Mouse (Mus musculus): ENCODE measurements around the gene Hmgb2.
"Not testable (repeated sequence)": the region's sequence is repeated elsewhere in the genome, so short reads cannot be mapped to it uniquely, and the experiment has no call there.

The Hmgb2 gene

DNA sequence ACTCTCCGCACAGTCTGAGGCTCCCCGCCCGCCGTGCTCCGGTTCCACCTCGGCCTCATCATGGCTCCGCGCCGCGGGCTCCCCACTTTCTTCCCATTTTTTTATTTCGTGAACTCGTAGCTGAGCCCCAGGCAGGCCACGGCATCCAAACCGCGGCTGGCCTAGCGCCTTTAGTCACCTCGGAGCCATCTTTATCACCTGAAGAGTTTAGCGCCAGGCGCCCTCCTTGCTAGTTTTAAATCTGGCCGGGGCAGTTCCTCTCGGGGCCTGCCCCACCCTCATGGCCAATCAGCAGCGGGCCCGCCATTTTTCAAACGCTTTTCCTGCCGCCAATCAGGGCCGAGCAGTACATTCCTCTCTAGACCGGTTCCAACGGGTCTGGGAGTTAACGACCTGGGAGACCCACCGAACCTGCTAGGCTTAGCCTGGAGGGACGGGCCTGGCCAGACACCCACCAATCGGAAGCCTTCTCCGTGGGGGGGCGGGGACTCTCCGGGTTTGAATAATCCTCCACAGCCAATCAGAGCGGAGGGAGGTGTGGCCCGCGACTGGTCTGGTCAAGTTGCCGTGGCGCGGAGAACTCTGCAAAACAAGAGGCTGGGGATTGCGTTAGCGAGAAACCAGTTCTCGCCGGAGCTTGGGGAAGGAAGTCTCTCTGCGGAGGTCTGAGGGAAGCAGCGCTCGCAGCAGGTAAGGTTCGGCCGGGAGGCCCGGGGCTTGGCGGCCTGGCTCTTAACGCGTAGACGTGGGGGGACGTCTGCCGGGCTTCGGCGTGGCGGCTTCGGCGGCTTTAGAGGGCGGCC lies at the start of gene Hmgb2:
Gene Hmgb2 (plus strand): TSS at position 592 of the 803 bp plus-strand sequence.
- peak; percentile 100 for DNase-seq (ENCODE audit: low spot score)

DNA sequence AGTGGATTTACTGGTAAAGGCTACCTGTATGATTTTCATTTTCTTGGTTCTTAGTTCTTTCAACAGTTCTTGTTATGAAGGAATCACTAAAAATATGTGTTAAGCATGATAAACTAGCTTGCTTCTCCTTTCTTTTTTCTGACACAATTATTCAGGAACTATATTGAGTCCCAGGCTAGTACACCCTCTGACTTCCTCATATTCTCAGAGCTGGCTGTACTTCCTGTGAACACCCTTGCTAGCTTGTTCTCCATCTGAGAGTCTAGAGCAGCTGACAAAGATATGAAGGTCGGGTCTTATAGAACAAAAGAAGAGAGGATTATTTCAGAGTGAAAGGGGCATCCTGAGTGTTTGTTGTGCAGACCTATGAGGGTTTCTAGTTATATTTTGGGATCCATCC lies 48.9 kb upstream of the Hmgb2 start:
- DNase-seq (ENCODE audit: low spot score), result no peak

DNA sequence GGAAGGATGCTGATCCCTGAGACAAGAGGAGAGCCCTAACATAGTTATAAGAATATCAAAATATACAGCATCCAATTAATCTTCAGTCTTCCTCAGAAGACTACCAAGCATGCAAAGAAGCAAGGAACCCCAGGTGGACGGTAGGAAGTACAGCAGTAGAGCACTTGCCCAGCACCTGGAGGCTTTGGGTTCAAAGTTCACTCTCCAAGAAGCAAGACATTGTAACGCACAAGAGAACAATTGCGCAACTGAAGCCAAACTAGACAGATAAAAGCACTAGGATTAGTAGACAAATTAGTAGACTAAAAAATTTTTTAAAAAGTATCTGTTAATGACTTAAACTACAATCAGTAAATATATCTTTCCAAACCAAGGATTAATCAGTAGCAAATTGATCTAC lies 48.0 kb upstream of the Hmgb2 start:
- DNase-seq (ENCODE audit: low spot score), result no peak

DNA sequence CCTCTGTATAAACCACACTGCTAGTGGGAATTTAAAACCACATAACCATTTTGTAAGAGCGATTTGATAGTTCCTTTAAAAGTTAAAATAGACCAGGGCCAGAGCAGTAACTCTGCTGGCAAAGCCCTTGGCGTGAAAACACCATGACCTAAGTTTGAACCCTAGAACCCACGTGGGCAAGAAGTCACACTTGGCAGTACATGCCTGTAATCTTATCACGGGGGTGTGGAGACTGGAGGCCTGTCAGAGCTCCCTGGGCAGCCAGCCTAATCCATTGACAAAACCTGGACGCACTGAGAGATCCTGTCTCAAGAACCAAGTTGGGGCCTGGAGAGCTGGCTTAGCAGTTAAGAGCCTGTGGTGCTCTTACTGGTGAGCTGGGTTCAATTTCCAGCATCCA lies 43.1 kb upstream of the Hmgb2 start:
- DNase-seq (ENCODE audit: low spot score), result peak; percentile 74

DNA sequence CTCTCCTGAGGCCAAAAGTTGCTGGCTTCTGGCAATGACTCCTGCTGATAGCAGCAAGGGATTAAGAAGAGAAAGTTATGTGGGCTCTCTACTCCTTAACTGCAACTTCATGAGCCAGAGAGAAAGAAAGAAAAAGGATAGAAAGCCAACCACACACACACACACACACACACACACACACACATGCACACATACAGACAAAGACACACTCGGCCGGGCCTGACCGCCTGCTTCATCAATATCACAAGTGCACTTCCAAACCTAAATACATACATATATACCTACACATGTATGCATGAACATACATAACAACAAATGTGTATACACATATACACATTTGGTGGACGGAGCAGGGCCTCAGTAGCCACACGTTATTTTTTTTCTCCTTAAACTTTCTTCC lies 40.8 kb upstream of the Hmgb2 start:
- no peak for DNase-seq (ENCODE audit: low spot score)

DNA sequence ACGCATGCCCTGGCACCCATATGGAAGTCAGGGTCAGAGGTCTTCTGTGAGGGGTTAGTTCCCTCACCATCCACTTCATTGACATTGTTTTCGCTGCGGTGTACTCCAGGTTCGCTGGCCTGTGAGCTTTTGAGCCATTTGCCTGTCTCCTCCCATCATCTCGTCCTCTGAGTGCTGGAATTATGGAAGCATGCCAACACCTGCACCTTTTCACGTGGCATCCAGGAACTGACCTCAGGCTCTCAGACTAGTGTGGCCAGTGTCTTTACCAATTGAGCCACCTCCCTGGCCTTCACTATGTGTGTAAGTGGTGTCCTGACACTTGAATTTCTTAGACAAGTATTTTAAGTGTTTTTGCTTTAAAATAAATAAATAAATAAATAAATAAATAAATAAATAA lies 38.0 kb upstream of the Hmgb2 start:
- DNase-seq (ENCODE audit: low spot score), result no peak

DNA sequence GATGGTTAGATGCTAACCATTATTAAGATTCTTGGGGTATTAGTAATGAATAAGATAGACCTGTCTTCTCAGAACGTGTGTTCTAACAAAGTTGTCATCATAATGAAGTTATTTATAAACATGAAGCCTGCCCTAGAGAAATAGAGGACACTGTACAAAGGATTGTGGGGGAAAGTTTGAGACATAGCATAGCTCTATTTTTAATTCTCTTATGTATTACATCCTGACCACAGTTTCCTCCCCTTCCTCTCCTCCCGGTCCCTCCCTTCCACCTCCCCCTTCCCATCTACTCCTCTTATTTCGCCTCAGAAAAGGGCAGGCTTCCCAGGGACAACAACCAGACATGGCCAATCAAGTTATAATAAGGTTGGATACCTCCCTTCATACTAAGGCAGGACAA lies 33.3 kb upstream of the Hmgb2 start:
- DNase-seq (ENCODE audit: low spot score), result no peak

DNA sequence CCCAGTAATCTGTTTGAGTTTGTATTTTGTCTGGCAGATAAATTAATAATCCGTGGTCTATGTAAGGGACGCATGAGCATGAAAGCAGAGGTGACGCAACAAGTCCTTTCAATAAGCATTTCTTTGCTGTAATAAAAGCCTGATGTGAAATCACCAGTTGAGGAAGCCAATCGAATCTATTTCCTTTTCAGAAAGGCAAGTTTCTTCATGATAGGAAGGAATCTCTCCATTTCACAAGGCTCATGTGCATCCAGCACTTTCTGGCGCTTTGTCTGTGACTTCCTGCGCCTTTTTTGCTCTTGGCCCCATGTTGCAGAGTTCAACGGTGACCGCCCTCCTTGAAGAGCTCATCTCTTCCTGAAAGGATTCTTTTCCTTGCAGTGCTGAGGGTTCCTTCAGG lies 32.0 kb upstream of the Hmgb2 start:
- no peak for DNase-seq (ENCODE audit: low spot score)

DNA sequence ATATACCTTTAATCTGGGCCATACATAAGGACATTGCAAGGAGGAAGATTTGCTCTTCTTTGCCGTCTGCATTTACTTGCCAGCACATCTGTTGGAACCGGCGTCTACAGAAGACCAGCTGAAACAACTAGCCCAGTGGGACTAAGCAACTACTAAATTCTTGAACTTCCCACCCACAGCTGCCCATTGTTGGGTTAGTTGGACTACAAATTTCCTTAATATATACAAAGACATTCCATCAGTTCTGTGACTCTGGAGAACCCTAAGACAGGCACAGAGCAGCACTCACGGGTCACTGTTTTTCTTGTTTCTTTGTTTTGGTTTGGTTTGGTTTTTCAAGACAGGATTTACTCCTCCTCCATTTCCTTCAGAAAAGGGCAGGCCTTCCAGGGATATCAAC lies 31.1 kb upstream of the Hmgb2 start:
- no peak for DNase-seq (ENCODE audit: low spot score)

DNA sequence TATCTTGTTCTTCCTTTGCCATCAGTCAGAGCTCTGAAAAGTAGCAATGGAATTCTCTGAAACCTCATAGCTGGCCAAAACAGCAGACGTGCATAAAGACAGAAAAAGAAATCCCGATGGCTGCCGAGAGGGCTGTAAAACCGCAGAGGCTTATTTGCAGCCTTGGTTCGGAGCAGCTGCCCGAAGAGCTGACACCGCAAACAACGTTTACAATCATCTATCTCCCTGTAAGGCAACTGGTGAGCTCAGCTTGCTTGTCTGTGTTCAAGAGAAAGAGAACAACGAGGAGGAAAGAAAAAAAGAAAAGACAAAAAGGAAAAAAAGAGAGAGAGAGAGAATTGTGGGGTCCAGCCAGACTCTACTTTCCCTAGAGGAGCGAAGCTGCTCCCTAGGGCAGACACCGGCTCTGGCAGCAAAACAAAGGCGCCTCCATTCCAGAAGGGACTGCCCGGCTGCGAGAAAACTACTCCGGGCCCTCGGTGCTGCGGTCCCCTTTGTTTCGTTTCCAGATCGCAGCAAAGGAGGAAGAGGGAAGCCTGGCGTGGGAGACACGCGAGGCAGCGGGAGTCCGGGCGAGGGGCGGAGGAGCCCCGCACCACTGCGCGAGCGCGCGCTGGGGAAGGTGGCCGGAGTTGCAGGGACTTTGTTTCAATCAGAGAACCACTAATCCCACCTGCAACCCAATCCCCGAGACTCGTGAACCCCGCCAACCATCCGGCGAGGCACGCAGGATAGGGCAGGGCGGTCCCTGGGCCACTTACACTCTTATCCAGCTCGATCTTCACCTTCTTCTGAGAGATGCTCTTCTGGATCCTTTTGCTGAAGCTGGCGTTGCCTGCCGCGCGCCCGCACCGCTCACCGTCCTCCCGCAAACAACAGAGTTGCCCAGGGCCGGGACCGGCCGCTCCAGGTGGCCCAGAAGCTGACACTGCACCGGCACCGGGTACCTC lies 24.9 kb upstream of the Hmgb2 start:
- DNase-seq (ENCODE audit: low spot score), result peak; percentile 39

DNA sequence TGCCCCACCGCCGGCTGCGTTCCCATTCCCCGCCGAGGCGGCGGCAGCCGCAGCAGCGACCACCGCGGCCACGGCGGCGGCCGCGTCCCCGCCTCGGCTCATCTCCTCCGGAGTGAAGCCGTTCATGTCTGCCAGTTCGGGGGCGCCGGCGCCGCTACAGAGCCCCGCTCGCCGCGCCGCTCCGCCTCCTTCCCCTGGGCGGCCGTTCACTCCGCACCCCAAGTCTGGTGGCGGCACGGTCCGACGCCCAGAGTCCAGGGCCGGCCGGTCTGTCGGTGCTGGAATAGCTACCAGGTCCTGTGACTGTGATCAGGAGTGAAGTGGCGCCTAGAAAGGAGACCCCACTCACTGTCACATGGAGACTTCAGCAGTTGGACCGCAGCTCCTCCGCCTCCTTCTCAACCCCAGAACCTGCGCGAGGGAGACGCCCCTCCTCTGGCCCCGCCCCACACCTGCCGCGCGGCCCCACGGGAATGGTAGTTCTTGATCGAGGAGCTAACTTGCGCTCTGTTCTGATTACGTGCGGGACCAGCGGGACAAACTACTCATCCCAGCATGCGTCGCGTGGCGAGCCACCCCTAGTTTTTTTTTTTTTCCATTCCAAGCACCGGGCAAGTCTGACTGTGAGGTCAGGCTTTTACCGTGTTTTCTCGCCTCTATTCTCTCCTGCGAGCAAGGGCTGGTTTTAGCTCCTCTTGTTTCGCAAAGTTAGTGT lies 24.1 kb upstream of the Hmgb2 start, which contains the start of gene Sap30:
Gene Sap30 (minus strand): TSS at position 420 of the 715 bp plus-strand sequence.
- DNase-seq (ENCODE audit: low spot score), result peak; percentile 98

DNA sequence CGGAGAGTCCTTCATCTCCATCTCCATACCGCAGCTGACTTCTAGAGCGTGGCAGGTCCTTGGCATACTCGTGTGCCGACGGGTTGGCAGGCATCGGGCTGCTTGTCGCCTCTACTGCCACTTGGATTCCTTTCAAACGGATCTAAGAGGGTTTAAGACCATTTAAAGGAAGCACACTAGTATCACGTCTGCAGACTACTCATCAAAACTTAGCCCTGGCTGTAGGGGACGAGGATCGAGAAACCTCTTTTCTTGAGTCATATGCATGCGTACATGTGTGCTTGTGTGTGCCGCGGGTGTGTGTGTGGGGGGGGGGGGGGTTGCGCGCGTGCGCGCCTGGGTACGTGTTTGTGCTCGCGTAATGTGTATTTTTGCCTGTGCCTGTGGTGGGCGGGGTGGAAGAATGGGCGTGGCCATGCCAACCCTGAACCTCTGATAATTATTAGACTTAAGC lies 23.4 kb upstream of the Hmgb2 start:
- DNase-seq (ENCODE audit: low spot score), result peak; percentile 69

DNA sequence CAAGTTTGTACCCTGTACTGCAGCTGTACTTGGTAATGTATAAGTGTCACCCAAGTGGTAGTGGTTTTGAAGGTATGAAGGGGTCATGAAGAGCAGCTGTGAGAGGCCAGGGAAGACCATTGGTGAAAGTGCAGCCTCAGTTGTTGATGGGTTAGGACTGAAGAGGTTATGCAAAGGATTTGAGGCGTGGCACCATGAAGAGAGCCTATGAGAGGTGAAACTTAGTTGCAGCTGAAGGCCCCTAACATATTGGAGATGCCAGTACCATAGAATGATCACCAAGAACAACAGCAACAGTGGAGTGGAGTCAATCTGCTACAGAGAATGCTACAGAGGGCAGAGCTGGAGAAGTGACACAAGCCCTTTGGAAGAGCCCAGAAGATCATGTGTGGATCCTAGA lies 22.3 kb upstream of the Hmgb2 start:
- no peak for DNase-seq (ENCODE audit: low spot score)

DNA sequence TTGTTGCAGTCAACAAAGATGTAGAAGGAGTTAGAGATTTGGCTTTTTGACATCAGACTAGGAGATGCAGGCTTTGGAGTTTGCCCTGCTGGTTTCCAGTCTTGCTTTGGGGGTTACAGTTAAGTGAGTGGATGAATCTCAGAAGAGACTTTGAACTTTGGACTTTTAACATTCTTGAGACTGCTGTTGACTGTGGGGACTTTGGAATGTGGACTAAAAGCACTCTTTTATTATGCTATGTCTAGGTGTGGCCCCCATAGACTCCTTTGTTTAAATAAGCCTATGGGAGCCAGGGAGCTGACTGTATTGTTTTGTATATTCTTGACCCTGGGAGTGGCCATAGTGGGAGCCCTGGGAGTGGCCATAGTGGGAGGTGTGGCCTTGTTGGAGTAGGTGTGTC lies 21.8 kb upstream of the Hmgb2 start:
- no peak for DNase-seq (ENCODE audit: low spot score)

DNA sequence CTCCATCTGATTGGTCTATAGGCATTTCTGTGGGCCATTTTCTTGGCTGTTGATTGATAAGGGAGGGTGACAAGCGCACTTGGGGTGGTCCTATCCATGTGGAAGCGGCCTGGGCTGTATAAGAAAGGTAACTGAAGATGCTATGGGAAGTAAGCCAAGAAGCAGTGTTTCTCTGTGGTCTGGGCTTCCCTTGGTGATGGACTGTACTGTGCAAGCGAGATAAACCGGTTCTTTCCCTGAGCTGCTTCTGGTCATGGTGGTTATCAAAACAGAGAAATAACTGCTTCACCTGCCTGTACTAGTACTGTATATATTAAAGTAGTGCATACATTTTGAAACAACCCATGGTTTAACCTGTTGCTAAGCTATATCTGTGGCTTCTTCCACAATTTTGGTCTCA lies 19.8 kb upstream of the Hmgb2 start:
- DNase-seq (ENCODE audit: low spot score), result no peak

DNA sequence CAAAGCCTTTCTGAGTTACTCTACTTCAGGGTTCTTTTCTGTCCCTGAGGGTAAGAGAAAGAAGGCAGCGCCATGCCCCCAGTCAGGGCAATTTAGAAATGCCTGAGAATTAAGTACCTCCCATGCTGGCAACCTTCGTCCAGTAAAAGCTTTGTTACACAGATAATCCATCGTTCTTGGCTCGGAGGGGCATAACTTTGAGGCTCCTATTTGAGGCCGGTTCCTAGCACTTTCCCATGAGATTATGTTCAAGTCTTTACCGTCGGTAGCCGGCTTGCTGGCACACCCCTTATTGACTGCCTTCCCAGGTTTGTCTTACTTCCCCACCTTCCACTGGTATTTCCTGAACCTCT lies 13.2 kb upstream of the Hmgb2 start:
- DNase-seq (ENCODE audit: low spot score), result no peak

DNA sequence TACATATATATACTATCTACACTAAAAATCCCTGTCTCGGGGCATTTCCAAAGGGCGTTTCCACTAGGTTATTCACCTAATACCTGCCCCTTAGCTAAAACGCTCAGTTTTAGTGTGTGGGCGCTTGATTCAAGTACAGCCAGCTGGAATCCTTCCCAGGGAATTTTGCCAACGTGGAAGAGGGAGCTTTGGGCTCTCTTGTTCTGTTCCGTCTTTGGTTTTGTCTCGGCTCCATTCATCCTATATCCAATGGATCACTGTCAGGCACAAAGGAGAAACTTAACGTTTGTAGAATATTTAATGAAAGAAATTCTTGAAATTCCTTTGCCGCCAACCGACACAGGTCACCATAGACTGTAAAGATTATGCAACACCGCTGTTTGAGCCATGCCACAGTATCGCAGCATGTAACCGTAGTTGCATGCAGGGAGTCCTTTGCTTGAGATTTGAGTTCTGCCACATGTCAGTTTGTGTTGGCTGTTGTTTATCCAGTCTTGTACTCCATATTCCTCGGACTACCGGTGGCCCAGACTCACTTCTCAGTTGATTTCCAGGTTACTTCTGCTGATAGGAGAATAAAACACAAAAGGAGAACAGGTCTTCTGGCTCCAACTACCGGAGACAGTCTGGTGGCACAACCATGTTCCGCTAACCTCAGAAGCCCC lies 12.7 kb upstream of the Hmgb2 start:
- DNase-seq (ENCODE audit: low spot score), result peak; percentile 65

DNA sequence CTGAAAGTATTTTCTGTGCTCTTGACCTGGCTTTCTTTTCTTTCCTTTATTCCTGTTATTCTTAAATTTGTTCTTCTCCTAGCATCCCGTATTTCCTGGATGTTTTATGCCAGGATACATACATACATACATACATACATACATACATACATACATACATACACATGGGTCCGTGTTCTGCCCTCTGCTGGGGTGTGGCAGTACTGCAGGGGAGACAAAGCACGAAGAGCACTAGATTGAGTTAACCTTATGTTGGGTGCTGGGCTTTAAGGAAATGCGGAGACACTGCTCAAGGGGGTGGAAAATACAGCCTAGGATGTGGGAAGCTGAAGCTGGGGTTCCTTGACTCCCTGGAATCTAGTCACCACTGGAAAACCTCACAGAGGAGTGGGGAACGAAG lies 8.1 kb upstream of the Hmgb2 start:
- DNase-seq (ENCODE audit: low spot score), result peak; percentile 67

DNA sequence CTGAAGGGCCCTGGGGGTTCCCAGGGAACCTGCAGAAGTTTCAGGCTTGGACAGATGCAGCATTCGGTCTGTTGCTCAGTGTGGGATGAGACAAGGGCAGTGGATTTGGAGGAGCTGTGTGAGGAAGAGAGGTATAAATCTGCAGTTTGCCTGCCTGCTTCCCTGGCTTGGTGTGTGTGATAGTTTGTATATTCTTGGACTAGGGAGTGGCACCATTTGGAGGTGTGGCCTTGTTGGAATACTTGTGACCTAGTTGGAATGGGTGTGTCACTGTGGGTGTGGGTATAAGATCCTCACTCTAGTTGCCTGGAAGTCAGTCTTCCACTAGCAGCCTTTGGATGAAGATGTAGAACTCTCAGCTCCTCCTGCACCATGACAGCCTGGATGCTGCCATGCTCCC lies 6.2 kb upstream of the Hmgb2 start:
- not testable (repeated sequence) for DNase-seq (ENCODE audit: low spot score)

DNA sequence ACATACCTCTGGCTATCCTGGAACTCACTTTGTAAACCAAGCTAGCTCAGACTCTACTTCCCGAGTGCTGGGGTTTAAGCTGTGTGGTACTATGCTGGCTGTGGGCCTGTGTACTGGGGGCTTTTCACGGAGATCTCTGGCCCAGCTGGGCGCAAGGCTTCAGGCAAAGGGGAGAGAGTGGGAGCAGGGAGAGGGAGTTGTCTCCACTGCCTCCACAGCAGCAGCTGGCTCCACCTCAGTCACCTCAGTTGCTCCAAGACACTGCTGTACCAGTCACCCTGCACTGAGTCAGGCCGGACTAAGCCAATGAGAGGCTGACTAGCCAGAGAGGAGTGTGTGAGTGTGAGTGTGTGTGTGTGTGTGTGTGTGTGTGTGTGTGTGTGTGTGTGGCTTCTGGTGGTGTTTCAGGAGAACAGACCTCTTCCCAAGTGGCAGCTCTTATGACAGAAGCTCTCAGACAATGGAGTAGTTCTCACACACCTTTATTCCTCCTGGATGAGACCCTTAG lies 4.1 kb upstream of the Hmgb2 start:
- DNase-seq (ENCODE audit: low spot score), result peak; percentile 1

DNA sequence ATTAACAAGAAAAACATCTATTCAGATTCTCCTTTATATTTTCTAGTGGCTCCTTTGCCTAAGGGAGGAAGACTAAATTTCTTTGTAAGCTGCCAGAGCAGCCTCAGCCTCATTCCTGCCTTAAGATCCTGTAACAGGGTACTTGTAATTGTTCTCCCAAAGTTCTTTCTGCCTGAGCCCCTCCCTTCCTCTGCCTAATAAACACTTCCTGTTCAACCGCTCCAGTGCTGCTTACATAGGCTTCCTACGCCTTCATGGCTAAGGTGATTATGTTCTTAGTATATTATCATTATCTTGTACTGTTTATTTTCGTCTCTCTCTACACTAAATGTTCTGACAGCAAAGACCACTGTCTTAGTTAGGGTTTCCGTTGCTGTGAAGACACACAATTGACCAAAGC lies 3.0 kb upstream of the Hmgb2 start:
- DNase-seq (ENCODE audit: low spot score), result peak; percentile 1

Measured in urinary bladder, postnatal 14 days (tissue).